Mouse (Mus musculus) liver, embryonic 15.5 days (tissue): ENCODE measurements around the gene Nfam1. TPM values are rescaled to one million over a fixed set of nuclear protein-coding genes. Genes with fewer than 3 reads are reported as not detected.
A peak's percentile ranks its signal among the peaks of the same experiment; 100 is the strongest.
"Not testable (repeated sequence)": the region's sequence is repeated elsewhere in the genome, so short reads cannot be mapped to it uniquely, and the experiment has no call there.

Source experiments
- ATAC-seq: fragments of 200-750 bp; cut with Nextera tagmentation; 2 replicates; pipeline ENCODE4 v1.8.0; 2017; ENCODE audit warnings: moderate number of reproducible peaks, mild to moderate bottlenecking, moderate library complexity; ENCODE audit not compliant: insufficient read depth
- H3K27ac ChIP-seq: fragments of 300-500 bp; sonication (generic); replicated peaks from 2 replicates; pipeline ENCODE4 v1.5.1; 2015; ENCODE audit warnings: mild to moderate bottlenecking, inconsistent platforms
- H3K27me3 ChIP-seq: fragments of 300-500 bp; sonication (generic); 2 replicates; pipeline ENCODE4 v1.6.1; 2015; ENCODE audit warnings: mild to moderate bottlenecking, inconsistent platforms
- H3K36me3 ChIP-seq: fragments of 300-500 bp; sonication (generic); replicated peaks from 2 replicates; pipeline ENCODE4 v1.6.1; 2015; ENCODE audit warnings: moderate library complexity, mild to moderate bottlenecking, inconsistent platforms
- H3K4me1 ChIP-seq: fragments of 300-500 bp; sonication (generic); replicated peaks from 2 replicates; pipeline ENCODE4 v1.6.1; 2015; ENCODE audit warnings: inconsistent platforms
- H3K4me2 ChIP-seq: fragments of 300-500 bp; sonication (generic); 2 replicates; pipeline ENCODE4 v1.6.1; 2015; ENCODE audit warnings: moderate library complexity, mild to moderate bottlenecking, inconsistent platforms
- H3K4me3 ChIP-seq: fragments of 300-500 bp; sonication (generic); replicated peaks from 2 replicates; pipeline ENCODE4 v1.5.1; 2015; ENCODE audit warnings: mild to moderate bottlenecking, inconsistent platforms
- H3K9ac ChIP-seq: fragments of 300-500 bp; sonication (generic); 2 replicates; pipeline ENCODE4 v1.6.1; 2015; ENCODE audit warnings: moderate library complexity, mild to moderate bottlenecking, inconsistent platforms
- H3K9me3 ChIP-seq: fragments of 300-500 bp; sonication (generic); replicated peaks from 2 replicates; pipeline ENCODE4 v1.6.1; 2016; ENCODE audit warnings: inconsistent platforms
- WGBS: fragments of 180-500 bp; shearing (Covaris S2); methylation state at CpG from one replicate; pipeline ENCODE4 v1.1.7; 2015; ENCODE audit warnings: mixed read lengths; ENCODE audit not compliant: insufficient replicate concordance; 5-methylcytosine and 5-hydroxymethylcytosine counted together
- polyA plus RNA-seq: library from polyadenylated mRNA; unstranded; fragments of >200 nt; fragmentation: Nextera tagmentation; extraction: Ambion mirVana; gene quantifications from 2 replicates; pipeline ENCODE4 v1.2.1, GENCODE M21; 2015

Nfam1 gene
- polyA plus RNA-seq, result 12.1 and 12.8 TPM in 2 replicates

DNA sequence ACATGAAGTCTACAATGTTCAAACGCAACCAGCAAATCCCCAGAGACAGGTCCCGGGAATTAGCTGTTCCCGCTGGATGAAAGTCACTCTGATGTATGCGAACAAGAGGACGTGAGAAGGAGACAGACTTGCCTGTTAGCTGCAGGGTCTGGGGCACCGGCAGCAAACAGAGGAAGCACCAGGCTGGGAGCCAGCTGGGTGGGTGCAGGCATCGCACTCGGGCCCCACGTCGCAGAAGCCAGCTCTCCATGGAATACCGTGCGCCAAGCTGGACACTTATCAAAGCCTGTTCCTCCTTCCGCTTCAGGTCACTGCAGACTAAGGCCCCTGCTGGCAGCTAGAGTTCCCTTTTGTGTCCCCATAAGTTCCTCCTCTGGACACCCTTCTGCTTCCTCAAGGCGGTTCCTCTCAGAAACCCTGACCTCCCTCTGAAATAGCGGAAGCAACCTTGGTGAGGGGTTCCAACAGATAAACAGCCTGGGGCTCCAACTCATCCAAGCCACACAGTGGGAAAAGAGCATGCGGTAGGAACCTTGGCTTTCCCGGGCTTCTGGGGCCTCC, at the start of gene Nfam1:
Nfam1 (minus strand) TSS at position 326 of the 561 bp plus-strand sequence.
- Histone ChIP-seq H3K27ac (peak within 1 kb of the TSS; percentile 57), H3K27me3 (peaks cover 29% of the 10 kb centered on the region), H3K4me1 (peaks cover 13% of the 10 kb centered on the region), H3K9me3 (no peaks in the 10 kb centered on the region), H3K4me2 (peak within 1 kb of the TSS; percentile 40), H3K9ac (no peak within 1 kb of the TSS), H3K4me3 (peak within 1 kb of the TSS; percentile 50), H3K36me3 (no peaks in the 10 kb centered on the region)
- WGBS, result 10% methylated on average over 17 of the region's 17 CpGs
- ATAC-seq, result peak; percentile 26; the same call in 1 of the 2 replicates

DNA sequence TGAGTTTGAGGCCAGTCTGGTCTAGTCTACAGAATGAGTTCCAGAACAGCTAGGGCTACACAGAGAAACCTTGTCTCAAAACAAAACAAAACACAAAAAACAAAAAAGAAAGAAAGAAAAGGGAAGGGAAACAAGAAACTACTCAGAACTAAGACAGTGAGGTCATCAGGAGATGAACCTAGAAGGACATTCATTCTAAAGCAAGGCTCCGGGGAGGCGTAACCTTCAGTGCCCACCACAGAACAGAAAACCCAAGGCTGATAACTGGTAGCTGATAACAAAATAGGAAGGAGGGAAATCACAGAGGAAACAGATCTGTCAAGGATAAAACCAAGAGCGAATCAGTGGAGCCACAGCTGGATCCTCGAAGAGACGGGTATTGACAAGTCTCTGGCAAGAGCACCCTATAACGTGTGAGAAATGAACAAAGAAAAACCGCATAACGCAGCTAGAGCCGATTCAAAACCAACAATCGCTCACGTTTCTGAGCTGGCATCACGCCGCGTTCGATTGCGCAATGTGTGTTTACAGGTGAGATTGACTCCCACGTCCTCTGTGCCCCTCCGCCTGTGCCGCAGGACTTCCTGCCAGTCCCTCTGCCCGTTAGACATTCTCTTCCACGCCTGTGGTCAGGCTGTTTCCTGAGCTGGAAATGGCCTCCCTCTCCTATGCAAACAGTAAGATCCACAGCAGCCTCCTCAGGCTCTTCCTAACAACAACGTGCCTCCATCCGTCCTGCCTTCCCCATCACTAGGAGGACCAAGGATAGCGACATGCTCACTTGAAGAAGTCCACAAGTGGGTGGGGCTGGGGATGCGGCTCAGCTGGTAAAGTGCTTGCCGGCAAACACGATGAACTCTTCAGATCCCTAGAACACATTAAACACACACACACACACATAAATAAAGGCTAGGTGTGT, 42.8 kb upstream of the Nfam1 start:
- Histone ChIP-seq H3K27me3 (peaks cover 30% of the 10 kb centered on the region), H3K4me2 (peak overlapping the region; percentile 25), H3K9ac (no peak overlapping the region), H3K27ac (no peak overlapping the region), H3K9me3 (no peaks in the 10 kb centered on the region), H3K4me3 (no peak overlapping the region), H3K36me3 (no peaks in the 10 kb centered on the region), H3K4me1 (no peaks in the 10 kb centered on the region)
- ATAC-seq, result no peak
- WGBS, result 9% methylated on average over 27 of the region's 27 CpGs

DNA sequence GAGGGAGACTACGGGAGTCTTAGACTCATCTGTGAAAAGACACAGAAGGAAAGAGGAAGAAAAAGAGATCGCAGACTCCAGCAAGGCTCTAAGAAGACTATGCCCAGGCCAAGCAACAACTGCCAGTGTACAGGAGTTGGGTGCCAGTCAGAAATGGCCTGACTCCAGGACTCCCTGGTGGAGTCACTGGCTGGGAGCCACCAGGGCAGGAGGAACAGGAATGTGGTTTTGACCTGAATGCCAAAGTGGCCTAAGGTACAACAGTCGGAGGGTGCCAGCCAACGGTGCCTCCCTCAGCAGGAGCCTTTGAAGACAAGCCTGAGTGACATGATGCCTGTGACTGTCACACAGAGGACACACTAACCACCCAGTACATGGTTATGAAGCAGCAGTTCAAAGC, 41.1 kb upstream of the Nfam1 start:
- H3K4me3 ChIP-seq, result no peak overlapping the region
- ATAC-seq, result no peak
- H3K36me3 ChIP-seq, result no peaks in the 10 kb centered on the region
- H3K4me2 ChIP-seq, result no peak overlapping the region
- H3K27ac ChIP-seq, result no peak overlapping the region
- 67% methylated on average over 4 of the region's 4 CpGs for WGBS
- no peaks in the 10 kb centered on the region for H3K9me3 ChIP-seq
- no peak overlapping the region for H3K9ac ChIP-seq
- H3K27me3 ChIP-seq, result peaks cover 30% of the 10 kb centered on the region
- no peaks in the 10 kb centered on the region for H3K4me1 ChIP-seq

DNA sequence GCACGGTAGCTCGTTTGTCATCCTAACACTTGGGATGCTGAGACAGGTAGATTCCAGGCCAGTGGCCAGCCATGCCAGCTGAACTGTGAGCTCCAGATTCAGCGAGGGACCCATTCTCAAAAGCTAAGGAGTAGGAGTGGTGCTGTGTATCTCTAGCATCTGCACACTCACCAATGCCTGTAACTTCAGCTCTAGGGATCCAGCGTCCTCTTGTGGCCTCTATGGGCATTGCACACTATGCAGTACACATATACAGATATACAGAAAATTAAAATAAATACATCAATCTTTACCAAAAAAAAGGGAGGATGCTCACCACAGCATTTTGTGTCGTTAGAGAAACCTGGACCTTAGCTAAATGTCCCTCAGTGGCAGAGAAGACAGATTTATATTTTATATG, 38.6 kb upstream of the Nfam1 start:
- Histone ChIP-seq H3K9ac (no peak overlapping the region), H3K4me3 (no peak overlapping the region), H3K4me2 (no peak overlapping the region), H3K9me3 (no peaks in the 10 kb centered on the region), H3K27me3 (peaks cover 17% of the 10 kb centered on the region), H3K27ac (no peak overlapping the region), H3K4me1 (no peaks in the 10 kb centered on the region), H3K36me3 (no peaks in the 10 kb centered on the region)
- WGBS, result 65% methylated on average over 5 of the region's 5 CpGs
- no peak for ATAC-seq

DNA sequence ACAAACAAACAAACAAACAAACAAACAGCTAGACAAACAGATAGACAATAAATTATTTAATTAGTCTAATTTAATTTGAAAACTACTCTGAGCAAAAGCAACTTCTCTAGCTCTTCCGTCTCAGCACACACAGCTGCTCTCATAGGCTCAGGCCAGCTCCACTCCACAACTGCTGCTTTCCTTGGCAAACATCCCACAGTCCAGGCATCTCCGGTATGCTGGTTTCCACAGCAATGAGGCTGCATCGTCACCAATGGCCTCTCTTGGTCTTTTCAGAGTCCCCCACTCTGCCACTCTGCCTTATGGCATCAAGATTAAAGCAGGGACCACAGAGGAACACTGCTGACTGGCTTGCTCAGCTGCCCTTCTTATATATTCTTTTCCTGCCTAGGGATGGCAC, 37.8 kb upstream of the Nfam1 start:
- peaks cover 9% of the 10 kb centered on the region for H3K27me3 ChIP-seq
- H3K9ac ChIP-seq, result no peak overlapping the region
- no peak for ATAC-seq
- H3K9me3 ChIP-seq, result no peaks in the 10 kb centered on the region
- no peaks in the 10 kb centered on the region for H3K36me3 ChIP-seq
- WGBS, result 63% methylated on average over 3 of the region's 3 CpGs
- no peak overlapping the region for H3K4me2 ChIP-seq
- no peak overlapping the region for H3K27ac ChIP-seq
- H3K4me3 ChIP-seq, result no peak overlapping the region
- no peaks in the 10 kb centered on the region for H3K4me1 ChIP-seq

DNA sequence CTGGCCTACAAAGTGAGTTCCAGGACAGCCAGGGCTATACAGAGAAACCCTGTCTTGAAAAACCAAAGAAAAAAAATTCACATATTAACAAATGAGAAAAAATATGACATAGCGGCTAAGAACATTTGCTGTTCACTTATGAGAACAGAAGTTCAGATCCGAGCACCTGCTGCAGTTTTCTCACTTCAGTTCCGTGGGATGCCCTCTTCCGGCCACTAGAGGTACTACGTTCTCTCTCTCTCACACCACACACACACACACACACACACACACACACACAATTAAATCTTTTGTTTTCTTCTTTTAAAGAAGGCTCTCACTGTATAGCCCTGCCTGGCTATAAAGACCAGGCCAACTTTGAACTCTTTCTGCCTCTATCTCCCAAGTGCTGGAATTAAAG, 35.2 kb upstream of the Nfam1 start:
- no peaks in the 10 kb centered on the region for H3K27me3 ChIP-seq
- H3K4me2 ChIP-seq, result no peak overlapping the region
- H3K4me3 ChIP-seq, result no peak overlapping the region
- H3K4me1 ChIP-seq, result no peaks in the 10 kb centered on the region
- H3K9ac ChIP-seq, result no peak overlapping the region
- no peaks in the 10 kb centered on the region for H3K9me3 ChIP-seq
- WGBS, result 65% methylated on average over 5 of the region's 5 CpGs
- H3K36me3 ChIP-seq, result no peaks in the 10 kb centered on the region
- no peak overlapping the region for H3K27ac ChIP-seq
- no peak for ATAC-seq

DNA sequence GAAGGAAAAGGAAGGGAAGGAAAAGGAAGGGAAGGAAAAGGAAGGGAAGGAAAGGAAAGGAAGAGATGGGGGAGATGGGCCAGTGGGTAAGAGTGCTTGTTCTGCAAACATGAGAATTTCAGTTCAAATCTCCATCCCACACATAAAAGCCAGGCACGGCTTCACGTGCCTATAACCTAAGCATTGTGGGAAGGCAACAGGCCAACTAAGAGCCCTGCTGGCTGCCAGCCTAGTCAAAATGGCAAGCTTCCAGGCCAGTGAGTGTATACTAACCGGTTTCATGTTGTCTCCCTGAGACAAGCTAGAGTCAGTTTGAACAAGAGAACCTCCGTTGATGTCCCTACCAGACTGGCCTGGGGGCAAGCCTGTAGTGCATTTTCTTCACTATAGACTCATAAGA, 32.4 kb upstream of the Nfam1 start:
- no peak overlapping the region for H3K9ac ChIP-seq
- H3K27me3 ChIP-seq, result peaks cover 9% of the 10 kb centered on the region
- WGBS, result 66% methylated on average over 4 of the region's 4 CpGs
- no peaks in the 10 kb centered on the region for H3K9me3 ChIP-seq
- H3K4me1 ChIP-seq, result no peaks in the 10 kb centered on the region
- ATAC-seq, result no peak
- H3K4me2 ChIP-seq, result no peak overlapping the region
- no peaks in the 10 kb centered on the region for H3K36me3 ChIP-seq
- no peak overlapping the region for H3K27ac ChIP-seq
- no peak overlapping the region for H3K4me3 ChIP-seq

DNA sequence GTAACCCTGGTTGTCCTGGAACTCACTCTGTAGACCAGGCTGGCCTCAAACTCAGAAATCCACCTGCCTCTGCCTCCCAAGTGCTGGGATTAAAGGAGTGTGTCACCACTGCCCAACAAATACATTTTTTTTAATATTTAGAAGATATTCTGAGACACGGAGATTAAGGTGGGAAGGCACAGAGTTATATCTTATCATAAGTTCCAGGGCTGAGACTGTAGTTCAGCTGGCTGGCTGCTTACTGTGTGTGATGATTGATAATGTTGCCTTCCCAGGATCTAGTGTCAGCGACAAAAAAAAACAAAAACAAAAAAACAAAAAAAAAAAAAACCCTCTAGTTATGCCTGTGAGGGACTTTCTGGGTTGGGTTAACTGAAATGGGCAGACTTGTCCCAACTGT, 29.5 kb upstream of the Nfam1 start:
- not testable (repeated sequence) for H3K4me1 ChIP-seq, ATAC-seq, H3K27ac ChIP-seq, H3K4me2 ChIP-seq, H3K36me3 ChIP-seq, H3K9me3 ChIP-seq, H3K4me3 ChIP-seq, H3K9ac ChIP-seq
- peaks cover 31% of the 10 kb centered on the region for H3K27me3 ChIP-seq
- 38% methylated on average over 2 of the region's 2 CpGs for WGBS

DNA sequence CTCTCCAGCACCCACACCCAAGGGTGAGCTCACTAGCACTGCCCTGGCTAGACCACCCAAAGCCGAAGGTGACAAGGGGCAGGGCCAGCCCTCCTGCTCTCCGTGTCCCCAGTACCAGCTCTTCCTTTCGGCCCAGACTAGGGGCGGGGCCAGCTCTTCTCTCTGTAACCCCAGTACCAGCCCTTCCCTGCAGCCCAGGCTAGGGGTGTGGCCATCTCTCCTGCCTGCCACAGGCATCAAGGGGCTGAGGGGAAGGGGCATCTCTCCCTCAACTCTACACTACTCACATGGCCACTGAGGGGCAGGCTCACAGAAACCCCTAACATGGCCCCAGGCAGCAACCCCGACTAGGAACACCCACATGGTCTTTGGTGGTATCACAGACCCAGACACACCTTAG, 28.6 kb upstream of the Nfam1 start:
- ATAC-seq, result no peak
- Histone ChIP-seq H3K4me2 (no peak overlapping the region), H3K9me3 (no peaks in the 10 kb centered on the region), H3K9ac (no peak overlapping the region), H3K27ac (no peak overlapping the region), H3K4me1 (peaks cover 10% of the 10 kb centered on the region; the same call in 1 of the 2 replicates), H3K36me3 (no peaks in the 10 kb centered on the region), H3K27me3 (peaks cover 40% of the 10 kb centered on the region), H3K4me3 (no peak overlapping the region)
- 14% methylated on average over 5 of the region's 5 CpGs for WGBS

DNA sequence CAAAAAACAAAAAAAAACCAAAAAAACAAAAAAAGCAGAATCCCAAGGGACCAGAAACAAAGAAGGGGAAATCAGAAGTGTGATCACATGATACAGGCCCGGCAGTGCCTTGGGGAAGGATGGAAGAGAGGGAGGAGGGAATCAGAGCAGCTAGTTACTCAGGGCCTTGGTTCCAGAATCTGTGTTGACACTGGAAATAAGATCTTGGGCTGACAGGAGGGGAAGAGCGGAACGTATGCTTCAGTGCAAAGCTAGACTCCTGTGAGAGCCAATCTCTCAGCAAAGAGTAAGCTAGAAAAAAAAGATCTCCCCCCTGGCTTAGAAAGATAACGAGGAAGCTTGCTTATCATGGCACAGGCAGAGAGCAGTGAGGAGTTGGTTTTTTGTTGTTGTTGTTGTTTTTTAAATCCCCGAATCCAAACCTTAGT, 26.1 kb upstream of the Nfam1 start:
- Histone ChIP-seq H3K27me3 (peaks cover 60% of the 10 kb centered on the region), H3K4me2 (no peak overlapping the region), H3K4me1 (peaks cover 17% of the 10 kb centered on the region; the same call in 1 of the 2 replicates), H3K4me3 (no peak overlapping the region), H3K36me3 (no peaks in the 10 kb centered on the region), H3K9ac (no peak overlapping the region), H3K9me3 (no peaks in the 10 kb centered on the region), H3K27ac (no peak overlapping the region)
- 17% methylated on average over 5 of the region's 5 CpGs for WGBS
- peak; percentile 47 for ATAC-seq

DNA sequence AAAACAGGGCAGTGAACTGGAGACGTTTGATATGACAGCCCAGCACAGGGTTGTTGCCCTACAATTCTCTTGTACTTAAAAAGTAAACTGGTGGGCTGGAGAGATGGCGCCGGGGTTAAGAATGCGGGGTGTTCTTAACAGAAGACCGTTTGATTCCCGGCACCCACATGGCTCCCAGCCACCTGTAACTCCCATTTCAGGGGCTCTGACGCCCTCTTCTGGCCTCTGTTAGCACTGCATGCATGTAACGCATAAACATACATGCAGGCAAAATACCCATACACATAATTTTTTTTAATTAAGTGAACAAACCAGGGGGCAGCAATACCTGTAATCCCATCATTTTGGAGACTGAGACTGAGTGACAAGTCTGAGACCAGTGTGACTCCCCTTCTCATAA, 24.4 kb upstream of the Nfam1 start:
- Histone ChIP-seq H3K4me3 (no peak overlapping the region), H3K9me3 (no peaks in the 10 kb centered on the region), H3K4me1 (peaks cover 17% of the 10 kb centered on the region; the same call in 1 of the 2 replicates), H3K4me2 (no peak overlapping the region), H3K27ac (no peak overlapping the region), H3K9ac (no peak overlapping the region), H3K36me3 (no peaks in the 10 kb centered on the region), H3K27me3 (peaks cover 69% of the 10 kb centered on the region)
- no peak for ATAC-seq
- WGBS, result 58% methylated on average over 8 of the region's 8 CpGs
